Mouse (Mus musculus) B cell, adult (primary cell): ENCODE measurements around the gene Hddc3. TPM values are rescaled to one million over a fixed set of nuclear protein-coding genes. Genes with fewer than 3 reads are reported as not detected.

Experiments used
- total RNA-seq: library from RNA; stranded (reverse); gene quantifications from 4 replicates; pipeline ENCODE4 v1.2.4, GENCODE M21; 2023; ENCODE audit not compliant: inconsistent age

The Hddc3 gene
- total RNA-seq: 6.1 to 20.0 TPM (median 10.3 TPM) in 4 replicates

GRCm38 (mm10) chr7:80342858-80343257 is at the start of gene Hddc3:
TSS of gene Hddc3 (plus strand) at chr7:80343104.

GRCm38 (mm10) chr7:80294062-80294763 is 48.7 kb upstream of the Hddc3 start, which contains the start of gene Prc1:
TSS of gene Prc1 (plus strand) at chr7:80294450.

DNA sequence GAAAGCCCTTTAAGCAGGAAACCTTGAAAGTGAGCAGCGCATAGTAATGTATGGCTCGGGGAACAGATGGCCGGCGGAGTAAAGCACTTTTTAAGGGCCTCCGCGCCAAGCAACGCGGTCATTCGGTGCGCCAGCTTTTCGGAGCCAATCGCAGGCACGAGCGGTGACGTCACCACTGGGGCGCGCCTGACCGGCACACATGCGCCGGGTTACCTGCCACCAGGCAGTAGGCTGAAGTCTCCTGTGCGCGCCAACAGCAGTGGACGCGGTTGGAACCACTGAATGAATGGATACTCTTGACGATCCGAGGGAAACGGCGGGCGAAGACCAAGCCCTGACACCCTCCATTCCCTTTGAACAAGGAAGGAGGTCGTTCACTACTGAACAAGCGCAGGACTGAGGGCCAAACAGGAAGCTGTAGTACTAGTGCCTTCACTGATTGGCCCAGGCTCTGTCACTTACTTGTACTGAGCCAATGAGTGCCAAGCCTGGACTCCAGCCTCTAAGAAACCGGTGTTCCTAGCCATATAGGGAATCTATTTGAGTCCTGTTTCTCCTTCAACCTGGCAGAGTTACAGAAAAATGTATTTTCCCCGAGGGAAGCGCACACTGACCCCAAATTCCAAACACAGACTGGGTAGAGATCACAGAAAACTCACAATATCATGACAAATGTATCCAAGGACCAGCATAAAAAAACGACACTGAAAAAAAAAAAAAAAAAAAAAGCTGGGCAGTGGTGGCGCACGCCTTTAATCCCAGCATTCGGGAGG is 18.7 kb upstream of the Hddc3 start, which contains the start of gene Rccd1:
Gene Rccd1 (minus strand): TSS at position 412 of the 773 bp plus-strand sequence.

DNA sequence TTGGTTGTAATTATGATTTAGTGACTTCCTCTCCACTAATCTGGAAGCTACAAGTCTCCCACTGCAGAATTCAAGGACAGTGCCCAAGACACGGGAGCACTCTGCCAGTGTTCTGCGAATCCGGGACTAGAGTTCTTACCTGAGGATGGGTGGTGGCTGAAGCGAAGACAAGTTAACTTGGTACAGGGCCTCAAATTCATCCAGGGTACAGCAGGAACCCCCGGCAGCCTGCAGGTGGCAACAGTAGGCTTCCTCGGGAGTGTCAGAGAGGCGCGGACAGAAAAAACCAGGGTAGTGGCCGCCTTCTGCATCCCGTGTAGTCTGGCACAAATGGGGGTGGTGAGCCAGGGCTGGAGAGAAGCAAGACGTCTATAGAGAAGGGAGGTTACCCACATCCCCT is 2.1 kb upstream of the Hddc3 start, which contains the start of gene Unc45a:
Gene Unc45a (minus strand): TSS at position 213 of the 400 bp plus-strand sequence.

GRCm38 (mm10) chr7:80371041-80371751 is 28.3 kb downstream of the Hddc3 start, which contains the start of gene Man2a2:
TSS of gene Man2a2 (minus strand) at chr7:80371375.

GRCm38 (mm10) chr7:80387633-80388543 is 45.0 kb downstream of the Hddc3 start, which contains the start of gene Fes:
TSS of gene Fes (minus strand) at chr7:80387946.

Other genes starting within 250 kb of the Hddc3 start
- 21.3 to 28.3 TPM (median 24.7 TPM) in 4 replicates for gene Idh2, start 227.7 kb upstream of the Hddc3 start, total RNA-seq
- gene Sema4b, start 156.3 kb upstream of the Hddc3 start, total RNA-seq: 160 to 187 TPM (median 181 TPM) in 4 replicates
- 99.8 to 120 TPM (median 105 TPM) in 4 replicates for gene Cib1, start 110.3 kb upstream of the Hddc3 start, total RNA-seq
- gene Gdpgp1, start 110.2 kb upstream of the Hddc3 start, total RNA-seq: 5.3 to 7.0 TPM (median 5.8 TPM) in 4 replicates
- 0.72 to 1.1 TPM (median 0.85 TPM) in 4 replicates for gene Ttll13, start 96.7 kb upstream of the Hddc3 start, total RNA-seq
- gene Ngrn, start 81.9 kb upstream of the Hddc3 start, total RNA-seq: 11.5 to 19.3 TPM (median 15.4 TPM) in 4 replicates
- 34.4 to 40.6 TPM (median 38.5 TPM) in 4 replicates for gene Vps33b, start 73.5 kb upstream of the Hddc3 start, total RNA-seq
- gene Prc1, start 48.7 kb upstream of the Hddc3 start, total RNA-seq: 3.0 to 6.1 TPM (median 5.3 TPM) in 4 replicates
- gene Rccd1, start 18.6 kb upstream of the Hddc3 start, total RNA-seq: 25.3 to 30.0 TPM (median 28.4 TPM) in 4 replicates
- gene Unc45a, start 2.1 kb upstream of the Hddc3 start, total RNA-seq: 90.2 to 97.5 TPM (median 95.7 TPM) in 4 replicates
- 97.1 to 110 TPM (median 103 TPM) in 4 replicates for gene Man2a2, start 28.3 kb downstream of the Hddc3 start, total RNA-seq
- gene Fes, start 44.8 kb downstream of the Hddc3 start, total RNA-seq: 24.3 to 39.6 TPM (median 29.6 TPM) in 4 replicates
- 48.4 to 61.1 TPM (median 54.8 TPM) in 4 replicates for gene Furin, start 62.3 kb downstream of the Hddc3 start, total RNA-seq
- gene Blm, start 192.0 kb downstream of the Hddc3 start, total RNA-seq: 12.6 to 17.3 TPM (median 13.7 TPM) in 4 replicates